Mouse (Mus musculus) WW6 (cell line): ENCODE results near the gene Sacs.
"Not testable (repeated sequence)": the region's sequence is repeated elsewhere in the genome, so short reads cannot be mapped to it uniquely, and the experiment has no call there.

Experiments
- DNase-seq: peaks from one replicate; pipeline ENCODE4 v3.0.0-alpha.2; 2013; ENCODE audit warnings: low read depth, low spot score

Gene Sacs

DNA sequence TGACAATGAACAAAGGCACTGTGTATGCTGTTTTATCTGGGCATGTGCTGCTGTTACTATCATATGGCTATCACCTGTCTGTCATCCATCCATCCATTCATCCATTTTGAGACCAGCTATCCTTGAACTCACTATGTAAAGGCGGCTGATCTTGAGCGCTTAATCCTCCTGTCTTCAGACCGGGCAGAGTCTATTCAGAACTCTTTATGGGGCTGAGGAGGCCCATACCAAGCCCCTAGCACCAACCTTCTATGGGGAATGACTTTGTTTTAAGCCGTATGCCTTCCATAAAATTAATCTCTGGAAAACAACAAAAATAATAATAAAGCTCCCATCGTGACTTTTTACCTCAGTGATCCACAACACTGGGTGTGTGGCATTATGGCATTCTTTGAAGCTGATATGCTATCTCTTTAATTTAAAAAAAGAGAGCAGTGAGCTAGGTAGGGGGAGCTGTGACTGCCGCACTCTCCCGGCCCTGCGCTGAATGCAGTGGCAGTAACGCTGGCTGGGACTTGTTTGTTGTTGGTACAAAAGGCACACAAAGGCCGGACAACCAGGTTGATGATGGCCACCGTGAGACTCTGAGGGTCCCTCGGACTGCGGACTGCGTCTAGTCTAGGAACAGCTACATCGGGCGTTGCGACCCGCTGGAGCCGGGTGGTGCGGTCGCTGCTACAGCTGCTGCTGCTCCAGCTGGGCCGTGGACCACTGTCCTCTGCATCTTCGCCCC is at the start of gene Sacs:
TSS of gene Sacs (plus strand) at position 464 of the 733 bp plus-strand sequence.
- no peak for DNase-seq

DNA sequence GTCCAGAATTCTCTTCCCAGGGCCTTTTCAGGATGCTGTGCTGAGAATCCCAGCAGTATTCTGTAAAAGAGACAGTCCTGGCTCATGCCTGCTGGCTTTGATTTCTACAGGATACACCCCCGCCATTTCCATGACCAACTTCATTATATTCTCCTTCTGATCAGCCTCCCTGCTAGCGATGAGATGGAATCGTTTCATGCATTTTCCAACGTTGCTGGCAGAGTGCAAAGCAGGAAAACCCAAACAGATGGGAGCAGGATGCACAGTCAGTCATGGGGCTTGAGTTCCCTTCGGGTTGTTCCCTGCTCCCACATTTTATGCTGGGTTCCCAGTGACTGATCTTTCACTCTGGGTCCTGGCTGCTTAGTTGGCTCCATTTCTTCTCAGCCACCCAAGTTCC is 47.3 kb upstream of the Sacs start:
- no peak for DNase-seq

DNA sequence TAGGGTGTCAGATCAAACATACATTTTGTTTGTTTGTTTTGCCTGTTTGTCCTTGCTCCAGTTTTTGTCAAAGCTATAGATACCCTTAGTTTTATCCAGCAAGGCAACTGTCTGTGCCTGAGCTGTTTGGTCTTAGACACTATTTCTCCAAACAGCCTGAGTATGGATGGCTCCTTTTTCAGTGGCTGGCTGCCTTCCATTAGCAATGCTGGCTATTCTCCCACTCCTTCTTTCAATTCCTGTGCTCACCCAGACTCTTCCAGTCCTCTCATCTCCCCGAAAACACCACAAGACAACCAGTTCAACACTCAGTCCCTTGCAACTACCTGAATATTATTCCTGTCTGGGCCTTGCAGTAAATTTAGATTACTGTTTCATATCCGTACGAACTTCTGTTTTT is 46.2 kb upstream of the Sacs start:
- DNase-seq = no peak

DNA sequence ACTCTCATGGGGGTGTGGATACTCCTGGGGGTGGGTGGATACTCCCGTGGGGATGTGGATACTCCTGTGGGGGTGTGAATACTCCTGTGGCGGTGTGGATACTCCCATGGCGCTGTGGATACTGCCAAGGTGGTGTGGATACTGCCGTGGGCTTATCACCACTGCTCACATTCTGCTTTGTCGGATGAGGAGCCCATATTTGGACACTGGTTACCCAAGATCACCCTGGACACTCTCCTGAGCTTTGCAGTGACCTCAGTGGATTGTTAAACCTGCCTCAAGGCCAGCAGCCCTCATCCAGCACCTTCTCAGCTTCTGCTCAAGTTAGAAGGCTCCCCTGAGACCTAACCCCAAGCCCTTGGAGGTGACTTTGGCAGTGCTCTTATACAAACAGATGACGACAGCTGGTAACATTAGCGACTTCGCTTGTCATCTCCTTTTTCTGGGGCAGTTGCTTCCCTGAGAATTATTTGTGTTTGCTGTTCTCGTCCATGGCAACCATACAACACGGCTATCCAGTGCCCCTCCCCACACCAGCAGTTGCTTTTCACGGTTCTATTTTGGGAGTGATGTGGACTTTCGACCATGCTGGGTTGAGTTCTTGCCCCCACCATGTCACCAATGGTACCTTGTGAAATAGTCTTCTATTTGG is 40.2 kb upstream of the Sacs start:
- DNase-seq = no peak

DNA sequence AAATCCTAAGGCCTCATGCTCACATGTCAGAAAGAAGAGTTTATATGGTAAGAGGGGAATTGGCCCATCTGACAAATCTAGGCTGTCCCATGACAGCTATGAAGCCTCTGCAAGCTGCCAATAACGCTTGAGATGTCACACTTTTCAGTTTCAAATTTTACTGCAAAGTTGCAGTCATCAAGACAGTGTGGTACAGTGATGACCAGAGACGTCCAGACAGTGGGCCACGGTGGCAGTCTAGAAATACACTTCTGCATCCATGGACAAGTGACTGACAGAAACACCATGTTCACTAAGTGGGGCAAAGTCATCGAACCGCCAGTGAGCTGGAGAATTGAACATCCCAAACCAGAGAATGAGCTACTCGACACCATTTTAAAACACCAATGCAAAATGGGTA is 37.5 kb upstream of the Sacs start:
- DNase-seq = no peak

DNA sequence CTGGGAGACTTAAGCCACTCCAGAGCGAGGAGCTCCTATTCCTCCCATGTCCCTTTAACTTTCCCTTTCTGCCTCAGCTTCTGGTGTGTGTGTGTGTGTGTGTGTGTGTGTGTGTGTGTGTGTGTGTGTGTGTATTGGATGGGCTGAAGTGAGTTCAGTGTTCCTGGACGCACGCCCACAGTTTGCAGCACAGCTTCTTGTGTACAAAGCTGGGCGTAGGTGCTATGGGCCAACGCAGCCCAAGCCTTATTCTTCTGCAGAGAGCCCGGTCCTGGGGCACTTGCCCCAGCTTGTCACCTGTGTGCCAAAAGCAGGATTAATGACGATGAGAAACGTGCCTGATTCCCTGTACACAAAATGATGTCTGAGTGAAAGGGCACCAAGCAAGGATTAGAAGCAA is 31.9 kb upstream of the Sacs start:
- DNase-seq = no peak

DNA sequence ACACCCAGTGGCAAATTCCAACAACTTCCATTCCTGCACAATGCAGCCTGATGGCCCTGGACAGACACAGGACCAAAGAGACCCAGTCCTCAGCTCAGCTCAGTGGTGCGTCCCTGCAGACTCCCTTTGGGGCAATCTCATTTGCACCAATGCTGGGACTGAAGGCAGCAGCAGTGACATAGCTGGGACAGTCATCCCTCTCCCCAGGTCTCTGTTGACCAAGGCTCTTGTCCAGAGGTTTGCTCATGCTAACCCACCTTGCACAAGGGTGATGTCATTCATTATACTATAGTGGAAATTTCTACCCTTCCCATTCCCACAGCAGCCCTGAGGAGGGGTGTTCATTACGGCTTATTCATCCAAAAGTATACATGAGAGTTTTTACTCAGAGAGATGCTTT is 29.6 kb upstream of the Sacs start:
- DNase-seq = no peak

DNA sequence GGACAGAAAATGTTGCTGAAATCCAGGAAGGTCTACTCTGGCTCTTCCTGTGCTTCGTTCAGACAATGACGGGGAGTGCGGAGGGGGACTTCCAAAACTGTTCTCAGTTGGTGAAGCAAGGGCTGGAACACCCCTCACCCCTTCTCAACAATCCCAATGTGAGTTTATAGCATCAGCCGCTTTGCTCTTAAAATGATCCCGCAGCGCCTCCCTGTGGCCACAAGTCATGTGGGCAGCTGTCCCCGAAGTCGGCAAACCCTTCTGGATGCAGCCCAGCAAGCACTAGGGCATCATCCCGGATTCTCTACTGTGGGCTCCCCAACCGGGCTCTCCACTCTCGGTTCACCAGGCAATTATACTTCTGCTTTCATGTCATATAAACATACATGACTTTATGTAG is 25.9 kb upstream of the Sacs start:
- peak; percentile 57 for DNase-seq

DNA sequence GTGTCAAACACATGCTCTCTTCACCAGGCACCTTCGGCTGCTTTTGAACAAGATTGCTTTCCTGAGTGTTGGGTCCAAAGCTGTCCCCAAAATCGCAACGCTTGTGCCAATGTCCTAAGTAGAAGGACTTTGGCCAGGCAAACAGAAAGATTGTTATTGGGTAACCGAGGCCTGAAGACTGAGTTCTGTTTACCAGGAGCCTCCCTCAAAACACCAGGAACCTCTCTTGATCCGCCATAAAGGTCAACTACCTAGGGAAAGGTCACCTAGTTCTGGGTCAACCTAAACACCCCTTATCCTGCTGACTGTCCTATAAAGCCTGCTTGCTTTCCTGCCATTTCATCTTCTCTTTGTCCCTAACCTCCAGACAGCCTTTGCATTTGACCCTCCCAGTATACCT is 13.5 kb upstream of the Sacs start:
- no peak for DNase-seq

DNA sequence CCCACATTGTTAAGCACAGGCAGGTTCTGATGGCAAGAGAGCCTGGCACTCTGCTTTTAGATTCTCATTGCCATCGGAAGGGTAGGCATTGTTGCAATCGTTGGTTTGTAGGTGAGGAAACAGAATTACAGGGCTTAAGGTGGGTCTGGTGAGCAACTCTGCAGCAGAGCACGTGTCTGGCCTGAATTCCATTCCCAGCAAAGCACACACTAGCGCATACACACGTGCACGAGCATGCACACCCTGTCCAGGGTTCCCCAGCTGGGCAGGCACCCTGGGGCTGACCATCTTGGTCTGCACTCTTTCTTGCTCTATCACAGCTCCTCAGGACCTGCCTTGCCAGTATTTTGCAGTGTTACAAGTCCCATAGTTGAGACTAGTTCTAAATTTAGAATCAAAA is 13.1 kb upstream of the Sacs start:
- no peak for DNase-seq

DNA sequence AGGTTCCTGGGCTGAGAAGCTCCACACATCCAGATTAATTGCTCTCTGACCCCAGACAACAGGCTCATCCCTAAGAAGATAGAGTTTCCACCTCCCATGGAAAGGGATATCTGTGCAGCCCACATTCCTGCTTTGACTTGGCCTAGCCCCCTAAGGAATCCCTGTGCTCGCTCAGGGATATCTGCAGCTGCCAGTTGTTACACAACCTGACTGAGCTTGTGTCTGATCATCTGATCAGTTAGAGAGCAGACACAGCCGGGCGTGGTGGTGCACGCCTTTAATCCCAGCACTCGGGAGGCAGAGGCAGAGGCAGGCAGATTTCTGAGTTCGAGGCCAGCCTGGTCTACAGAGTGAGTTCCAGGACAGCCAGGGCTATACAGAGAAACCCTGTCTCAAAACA is 10.9 kb upstream of the Sacs start:
- DNase-seq = not testable (repeated sequence)

DNA sequence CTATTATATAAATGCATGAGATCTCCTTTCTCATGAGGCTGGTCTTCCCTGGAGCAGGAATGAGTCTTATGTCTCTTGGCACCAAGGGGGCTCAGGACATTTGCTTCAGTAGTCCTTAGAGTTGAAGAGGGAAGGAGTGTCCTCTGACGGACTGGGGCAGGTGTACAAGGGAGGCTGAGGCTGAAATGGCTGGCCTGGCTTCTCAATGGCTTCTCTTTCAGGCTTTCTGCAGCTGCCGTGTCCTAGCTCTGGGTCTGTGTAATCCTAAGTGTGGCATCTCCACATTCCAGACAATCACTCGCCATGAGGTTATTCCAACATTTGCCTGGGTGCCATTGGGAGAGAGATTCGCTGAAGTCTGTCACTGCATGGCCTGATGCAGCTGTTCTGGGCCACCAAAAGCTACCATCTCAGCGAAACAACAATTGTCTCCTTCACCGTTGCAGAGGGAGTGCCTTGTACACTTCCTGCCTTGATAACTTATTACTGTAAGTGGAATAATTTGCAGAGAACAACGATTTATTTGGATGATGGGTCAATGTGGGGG is 9.2 kb upstream of the Sacs start:
- DNase-seq = no peak

DNA sequence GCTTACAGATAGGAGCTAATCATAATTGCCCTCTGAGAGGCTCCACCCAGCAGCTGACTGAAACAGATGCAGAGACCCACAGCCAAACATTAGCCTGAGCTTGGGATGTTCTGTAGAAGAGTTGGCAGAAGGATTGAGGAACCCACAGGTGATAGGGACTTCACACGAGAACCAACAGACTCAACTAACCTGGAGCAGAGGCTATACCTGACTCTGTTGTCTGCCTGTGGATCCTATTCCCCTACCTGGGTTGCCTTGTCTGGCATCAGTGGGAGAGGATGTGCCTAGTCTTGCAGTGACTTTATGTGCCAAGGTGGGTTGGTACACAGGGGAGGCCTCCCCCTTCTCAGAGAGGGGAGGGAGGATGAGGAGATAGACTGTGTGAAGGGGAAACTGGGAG is 5.7 kb upstream of the Sacs start:
- no peak for DNase-seq

DNA sequence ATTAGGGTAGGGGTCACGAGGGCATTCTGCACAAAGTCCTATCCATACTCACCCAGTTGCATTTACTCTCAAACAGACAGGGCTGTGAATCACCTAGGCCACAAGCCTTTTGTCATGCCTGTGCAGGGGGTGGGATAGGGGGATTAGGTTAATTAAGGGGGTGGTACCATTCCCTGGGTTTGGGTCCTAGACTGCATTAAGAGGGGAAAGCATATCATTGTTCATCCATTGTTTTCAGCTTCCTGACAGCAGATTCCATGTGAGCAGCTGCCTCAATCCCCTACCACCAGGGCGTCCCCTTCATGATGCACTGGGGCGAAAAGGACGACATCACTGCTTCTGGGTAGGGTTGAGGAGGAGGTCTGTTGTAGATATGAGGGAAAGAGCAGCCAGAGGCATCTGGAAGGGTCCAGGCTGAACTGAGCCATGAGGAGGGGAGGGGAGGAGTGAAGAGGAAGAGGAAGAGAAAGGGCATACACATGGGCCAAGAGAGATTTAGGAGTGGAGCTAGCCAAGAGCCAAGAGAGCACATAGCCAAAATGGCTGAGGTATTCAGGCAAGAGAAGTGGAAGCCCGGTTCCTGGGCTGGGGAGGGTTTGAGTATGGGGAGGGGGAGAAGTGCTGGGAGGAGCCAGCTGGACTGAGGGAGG is 3.8 kb upstream of the Sacs start:
- DNase-seq = no peak

DNA sequence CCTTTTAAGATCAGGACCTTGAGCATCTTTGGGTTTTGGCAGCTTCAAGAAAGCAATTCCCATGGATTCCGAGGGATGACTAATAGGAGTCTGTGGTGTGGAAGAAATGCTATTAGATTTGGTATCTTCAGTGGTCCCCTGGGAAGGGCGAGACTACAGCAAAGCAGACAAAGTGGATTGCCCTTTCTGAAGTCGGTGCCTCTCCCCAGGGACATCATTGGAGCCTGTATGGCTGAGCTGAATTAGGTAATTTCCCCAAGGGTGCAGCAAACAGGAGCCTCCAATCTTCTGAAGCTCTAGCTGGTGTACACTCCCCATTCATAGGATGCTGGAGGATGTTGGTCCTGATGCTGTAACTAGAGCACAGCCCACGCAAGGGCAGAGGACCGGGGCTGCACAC is 847 bp upstream of the Sacs start:
- no peak for DNase-seq

DNA sequence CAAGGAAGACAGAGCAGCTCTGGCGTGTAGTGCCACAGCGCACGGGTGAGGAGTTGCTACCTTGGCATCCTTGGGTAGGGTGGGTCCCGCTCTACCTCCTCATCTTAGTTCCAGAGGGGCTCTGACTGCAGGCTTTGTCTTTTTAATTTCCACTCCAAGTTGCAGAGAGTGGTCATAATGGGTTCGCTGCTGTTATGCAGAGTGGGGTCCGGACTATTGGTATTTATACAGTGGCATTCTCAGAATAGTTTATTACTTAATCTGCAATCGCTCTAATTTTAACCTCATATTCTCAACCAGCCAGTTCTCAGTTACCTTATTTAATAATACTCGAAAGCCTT is 440 bp downstream of the Sacs start:
- DNase-seq = no peak

DNA sequence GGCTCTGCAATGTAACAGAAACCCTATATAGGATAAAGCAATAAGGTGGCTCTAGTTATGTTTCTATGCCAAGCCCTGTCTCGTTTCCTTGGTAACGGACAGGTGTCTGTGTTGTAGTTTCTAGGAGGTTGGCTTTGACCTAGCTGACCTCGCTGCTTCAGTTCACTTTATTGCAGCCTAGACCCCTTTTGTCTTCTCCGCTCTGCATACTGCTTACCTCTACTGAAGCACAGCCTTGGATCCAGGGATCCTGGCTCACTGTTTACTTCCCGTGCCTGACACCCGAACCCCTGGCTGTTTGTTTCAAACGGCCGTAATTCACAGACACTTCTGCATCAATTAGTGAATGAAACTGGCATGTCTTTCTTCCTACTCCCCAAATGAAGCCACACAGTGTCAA is 5.1 kb downstream of the Sacs start:
- DNase-seq = no peak

DNA sequence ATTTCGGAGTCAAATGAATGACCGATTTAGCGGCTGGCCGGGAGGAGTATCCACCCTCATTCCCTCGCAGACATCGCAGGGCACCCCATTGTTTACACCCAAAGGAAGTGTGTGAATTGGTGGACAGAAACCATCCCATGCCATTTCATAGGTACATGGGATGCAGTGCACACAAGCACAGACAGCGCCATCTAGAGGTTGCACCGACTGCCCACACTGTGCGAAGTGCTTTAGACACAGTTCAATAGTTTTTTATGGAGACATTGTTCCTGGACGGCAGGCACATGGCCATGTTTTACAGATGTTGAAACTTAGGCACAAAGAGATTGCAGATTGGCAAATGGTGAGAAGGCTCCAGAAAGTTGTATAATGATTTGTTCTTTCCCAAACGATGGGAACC is 5.6 kb downstream of the Sacs start:
- DNase-seq = peak; percentile 56

DNA sequence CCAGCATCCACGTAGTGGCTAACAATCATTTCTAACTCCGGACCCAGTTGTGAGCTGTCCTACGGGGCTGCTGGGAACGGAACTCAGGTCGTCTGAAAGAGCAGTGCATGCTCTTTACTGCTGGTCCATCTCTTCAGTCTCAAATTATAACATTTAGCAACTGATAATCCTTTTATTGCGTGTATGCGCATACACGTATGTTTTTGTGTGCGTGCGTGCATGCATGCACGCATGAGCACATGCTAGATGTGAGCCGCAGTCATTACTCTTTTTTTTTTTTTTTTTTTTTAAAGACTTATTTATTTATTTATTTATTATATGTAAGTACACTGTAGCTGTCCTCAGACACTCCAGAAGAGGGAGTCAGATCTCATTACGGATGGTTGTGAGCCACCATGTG is 12.2 kb downstream of the Sacs start:
- not testable (repeated sequence) for DNase-seq

DNA sequence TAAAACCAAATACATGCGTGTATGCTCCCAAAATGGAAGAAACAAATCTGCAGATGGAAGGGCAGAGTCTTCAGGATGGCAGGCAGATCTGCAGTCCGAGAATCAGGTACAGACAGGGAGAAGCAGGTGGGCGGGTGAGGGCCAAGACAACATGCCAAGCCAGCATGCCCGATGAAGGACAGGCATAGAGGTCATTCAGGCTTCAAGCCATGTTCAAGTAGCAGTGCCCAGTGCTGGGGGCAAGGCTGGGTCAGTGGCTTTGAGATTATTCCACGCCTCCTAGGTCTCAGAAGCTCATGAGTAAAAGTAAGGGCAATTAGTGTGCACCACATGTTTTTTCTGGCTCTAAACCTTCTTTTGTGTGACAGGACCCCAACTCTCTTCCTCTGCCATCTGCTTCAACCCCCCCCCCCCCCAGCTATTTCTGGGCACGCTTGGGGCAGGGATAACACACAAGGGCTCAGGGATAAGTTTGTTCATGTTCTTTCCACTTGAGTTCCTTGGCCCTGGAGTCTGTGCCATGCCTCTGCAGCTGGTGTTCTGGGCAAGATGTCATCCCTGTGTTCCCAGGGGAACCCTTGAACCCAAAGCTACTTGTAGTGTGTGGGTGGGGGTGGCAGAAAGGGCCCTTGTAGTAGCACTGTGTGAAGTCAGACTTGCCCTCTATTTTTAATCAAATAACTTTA is 16.8 kb downstream of the Sacs start:
- no peak for DNase-seq

DNA sequence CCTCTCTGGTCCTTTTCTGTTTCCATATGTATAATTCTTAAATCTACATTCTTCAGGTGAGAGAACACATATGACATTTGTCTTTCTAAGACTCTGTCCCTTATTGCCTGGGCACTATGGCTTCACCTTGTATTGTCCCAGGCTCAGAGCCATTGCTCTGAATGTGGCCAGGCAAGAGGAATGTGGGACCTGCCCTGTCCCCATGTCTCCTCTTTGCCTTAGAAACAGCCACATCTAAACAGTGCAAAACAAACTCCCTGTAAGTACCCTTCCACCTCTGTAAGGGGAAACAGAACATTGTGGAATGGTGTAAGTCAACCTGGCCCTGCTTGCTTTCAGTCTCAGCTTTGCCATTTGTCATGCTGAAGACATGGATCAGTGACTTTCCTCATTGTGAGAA is 17.4 kb downstream of the Sacs start:
- DNase-seq = no peak

DNA sequence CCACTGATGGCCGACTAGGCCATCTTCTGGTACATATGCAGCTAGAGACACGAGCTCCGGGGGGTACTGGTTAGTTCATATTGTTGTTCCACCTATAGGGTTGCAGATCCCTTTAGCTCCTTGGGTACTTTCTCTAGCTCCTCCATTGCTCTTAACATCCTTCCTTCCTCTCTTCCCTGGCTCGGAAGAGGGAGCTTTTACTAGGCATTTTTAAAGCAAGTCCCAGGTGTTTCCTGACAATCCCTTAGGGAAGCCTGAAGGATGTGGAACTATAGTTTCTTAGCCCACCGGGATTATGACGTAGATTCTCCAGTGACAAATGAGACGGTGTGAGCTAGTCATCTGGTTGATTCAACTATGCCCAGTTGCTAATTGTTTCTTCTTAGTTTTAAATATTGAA is 19.2 kb downstream of the Sacs start:
- DNase-seq = not testable (repeated sequence)
